Mouse (Mus musculus) adrenal gland, postnatal 4 days (tissue): ENCODE results near the gene Smim27. TPM values are rescaled to one million over a fixed set of nuclear protein-coding genes. Genes with fewer than 3 reads are reported as not detected.

Source experiments
- DNase-seq, 2 experiments: peaks; one replicate each; pipeline ENCODE4 v3.0.0; 2021 to 2022; ENCODE audit warnings: low spot score in 2 of 2, mixed read lengths in 2 of 2
- long read RNA-seq, 2 experiments: library from polyadenylated mRNA; stranded (forward); transcript quantifications; one replicate each; pipeline ENCODE4 v2.0.0; 2021
- total RNA-seq, 2 experiments: library from RNA; stranded (reverse); gene quantifications; 2 replicates each; pipeline ENCODE4 v1.2.3; 2021

The Smim27 gene
- total RNA-seq, result 10 to 100 TPM; 35.6 to 45.2 TPM
- long read RNA-seq, experiment 1, transcript Smim27-201 (2 exons, 1,044 nt), result major isoform, 50 of 51 reads
- long read RNA-seq, experiment 1, partial matches to known transcripts, result 0 of 51 reads
- long read RNA-seq, experiment 1, other reads (novel, unspliced or antisense), result 1 of 51 reads
- long read RNA-seq, experiment 2, transcript Smim27-201 (2 exons, 1,044 nt), result major isoform, 30 of 31 reads
- long read RNA-seq, experiment 2, partial matches to known transcripts, result 1 of 31 reads
- long read RNA-seq, experiment 2, other reads (novel, unspliced or antisense), result 0 of 31 reads

DNA sequence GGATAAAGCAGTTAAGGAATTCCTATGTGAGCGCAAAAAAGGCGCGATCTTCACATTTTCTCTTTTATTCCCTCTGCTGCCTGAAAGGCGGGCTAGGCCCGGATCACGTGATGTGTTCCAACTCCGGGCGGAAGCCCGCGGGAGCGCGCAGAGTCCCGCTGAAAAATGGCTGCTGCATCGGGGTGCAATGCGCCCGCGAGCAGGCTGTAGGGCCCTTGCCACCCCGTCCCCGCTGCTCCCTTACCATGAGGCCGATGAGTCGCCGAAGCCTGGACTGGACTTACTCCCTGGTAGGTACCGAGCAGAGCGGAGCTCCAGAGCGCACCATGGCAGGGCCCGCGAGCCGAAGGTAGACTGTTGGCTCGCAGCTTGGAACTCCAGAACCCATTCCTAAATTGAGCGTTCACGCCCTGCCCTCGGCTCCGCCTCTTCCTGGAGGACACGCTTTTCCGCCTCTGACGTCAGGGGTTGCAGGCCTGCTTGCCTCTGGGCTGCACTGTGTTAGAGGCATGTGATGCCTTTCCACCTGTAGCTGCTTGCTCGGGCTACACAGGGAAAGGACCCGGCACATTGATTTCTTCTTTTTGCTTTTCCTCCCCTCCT, at the start of gene Smim27, which contains the start of gene Topors:
Smim27 (plus strand) TSS at position 150 of the 603 bp plus-strand sequence.
Topors (minus strand) TSS at position 421 of the 603 bp plus-strand sequence.
- peak; percentile 71 to 93 for DNase-seq

DNA sequence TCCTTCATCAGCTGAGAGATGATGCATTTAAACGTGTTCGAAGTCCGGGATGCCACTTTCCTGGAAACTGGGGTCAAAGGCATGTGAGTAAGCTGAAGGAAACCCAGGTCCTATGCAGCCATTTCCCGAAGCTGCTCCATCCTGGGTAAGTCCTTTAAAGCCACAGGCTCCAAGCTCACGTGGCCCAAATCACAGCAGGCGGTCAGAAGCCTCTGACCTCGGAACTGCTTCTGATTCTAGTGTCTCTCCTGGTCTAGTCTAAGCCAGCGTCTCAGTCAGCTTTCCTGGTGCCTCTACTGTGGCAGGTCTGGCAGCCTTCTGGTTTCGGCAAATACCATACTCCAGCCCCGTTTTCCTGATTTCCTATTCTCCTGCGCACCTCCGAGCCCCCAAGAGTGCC, 48.9 kb upstream of the Smim27 start:
- DNase-seq, result no peak

DNA sequence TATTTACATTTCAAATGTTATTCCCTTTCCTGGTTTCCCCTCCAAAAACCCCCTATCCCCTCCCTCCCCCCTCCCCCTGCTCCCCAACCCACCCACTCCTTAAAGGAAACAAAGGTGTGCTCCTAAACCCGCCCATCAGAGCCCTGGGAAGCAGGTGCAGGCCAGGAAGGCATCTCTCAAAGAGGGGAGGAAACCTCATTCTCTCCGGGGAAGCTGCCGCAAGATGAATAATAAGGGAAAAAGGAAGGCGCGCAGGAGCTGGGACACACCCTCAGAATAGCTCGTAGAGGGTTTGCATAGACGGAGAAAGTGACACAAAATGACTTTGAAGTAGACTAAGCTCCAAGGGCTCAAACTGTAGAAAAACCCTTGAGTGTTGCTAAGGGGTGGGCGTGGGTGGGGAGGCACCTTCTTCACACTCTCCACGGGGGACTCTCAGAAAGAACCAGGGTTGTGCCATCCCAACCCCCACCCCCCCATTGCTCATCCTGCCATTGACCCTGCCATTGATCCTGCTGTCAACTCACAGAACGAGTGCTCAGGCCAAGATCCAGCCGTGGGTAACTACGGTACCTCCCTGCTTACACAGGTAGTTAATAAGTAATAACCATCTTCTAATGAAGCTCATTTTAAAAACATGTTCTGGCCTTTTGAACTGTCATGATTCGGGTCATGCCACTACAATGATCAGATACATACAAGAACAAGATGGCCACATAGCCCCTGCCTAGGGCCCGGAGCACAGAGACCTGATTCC, 48.2 kb upstream of the Smim27 start:
- DNase-seq, result no peak

- no peak for DNase-seq
Observed at GRCm38 (mm10) chr4:40221876-40222585, 47.3 kb upstream of the Smim27 start.

GRCm38 (mm10) chr4:40226095-40226494, 43.3 kb upstream of the Smim27 start:
- DNase-seq, result no peak

DNA sequence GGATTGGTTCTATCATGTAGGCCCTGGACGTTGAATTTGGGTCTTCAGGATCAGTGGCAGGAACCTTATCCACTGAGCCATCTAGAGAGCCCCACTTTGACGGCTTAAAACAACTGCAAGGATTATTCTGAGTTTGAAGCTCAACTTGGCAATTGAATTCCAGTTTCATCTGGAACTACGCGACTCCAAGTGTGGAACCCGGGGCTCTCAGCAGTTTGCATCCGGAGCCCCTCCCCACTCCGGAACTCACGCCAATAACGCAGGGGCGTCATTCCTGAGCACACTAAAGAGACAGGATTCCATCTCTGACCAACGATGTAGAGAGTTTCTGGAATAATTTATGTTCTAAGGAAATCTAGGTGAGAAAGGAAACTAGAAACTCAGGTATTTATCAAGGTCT, 42.2 kb upstream of the Smim27 start:
- no peak for DNase-seq

- DNase-seq, result no peak
Observed at GRCm38 (mm10) chr4:40227886-40228285, 41.5 kb upstream of the Smim27 start.

DNA sequence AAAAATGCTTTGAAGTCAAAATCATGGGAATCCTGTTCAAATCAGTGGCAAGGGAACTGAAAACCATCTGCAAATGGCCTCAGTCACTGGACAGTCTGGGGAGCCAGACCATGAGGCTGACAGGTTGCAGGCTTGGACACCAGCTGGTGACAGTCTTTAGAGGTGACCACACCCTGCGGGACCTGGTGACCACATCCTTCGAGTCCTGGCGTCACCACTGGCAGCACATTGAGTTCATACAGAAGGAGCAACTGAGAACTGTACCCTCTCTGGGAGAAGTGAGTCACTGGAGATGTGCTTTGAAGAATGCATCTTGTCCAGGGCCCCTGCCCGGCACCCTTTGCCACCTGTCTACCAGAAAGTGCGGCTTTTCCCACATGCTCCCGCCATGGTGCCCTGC, 39.7 kb upstream of the Smim27 start:
- no peak for DNase-seq

DNA sequence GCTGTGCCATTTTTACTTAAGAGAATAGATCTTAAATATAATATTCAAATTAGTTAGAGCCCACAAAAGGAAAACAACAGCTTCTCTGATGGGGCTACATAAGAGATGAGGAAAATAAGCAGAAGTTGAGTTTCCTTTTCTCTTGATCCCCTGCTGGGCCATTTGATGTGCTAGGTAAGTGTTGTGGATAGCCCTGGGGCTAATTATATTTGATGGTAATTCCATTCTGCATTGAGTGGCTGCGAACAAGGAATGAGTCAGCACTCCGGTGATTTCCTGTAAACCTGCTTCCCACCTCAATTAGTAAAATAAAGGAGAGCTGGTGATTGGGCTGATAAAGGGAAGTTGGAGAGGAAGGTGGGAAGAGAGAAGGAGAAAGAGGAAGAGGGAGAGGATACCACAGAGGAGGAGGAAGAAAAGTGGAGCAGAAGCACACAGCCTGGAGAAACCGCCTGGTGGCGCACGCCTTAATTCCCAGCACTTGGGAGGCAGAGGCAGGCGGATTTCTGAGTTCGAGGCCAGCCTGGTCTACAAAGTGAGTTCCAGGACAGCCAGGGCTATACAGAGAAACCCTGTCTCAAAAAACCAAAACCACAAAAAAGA, 36.2 kb upstream of the Smim27 start:
- DNase-seq, result no peak

DNA sequence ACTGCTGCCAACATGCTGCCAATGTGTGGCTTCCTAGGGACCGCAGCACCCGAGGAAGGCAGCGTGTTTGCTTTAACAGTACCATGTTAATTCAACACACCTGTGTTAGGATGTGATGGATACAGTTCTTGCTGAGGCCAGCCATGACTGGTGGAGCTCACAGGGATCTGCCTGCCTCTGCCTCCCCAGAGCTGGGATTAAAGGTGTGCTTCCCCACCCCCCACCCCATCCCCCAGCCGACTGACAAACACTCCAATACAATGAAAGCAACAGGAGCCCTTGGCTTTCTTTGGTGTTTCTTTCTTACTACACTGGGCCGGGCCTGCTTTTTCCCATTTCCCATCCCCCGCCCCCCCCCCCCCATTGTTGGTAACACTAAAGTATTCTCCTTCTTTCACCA, 35.1 kb upstream of the Smim27 start:
- no peak for DNase-seq

DNA sequence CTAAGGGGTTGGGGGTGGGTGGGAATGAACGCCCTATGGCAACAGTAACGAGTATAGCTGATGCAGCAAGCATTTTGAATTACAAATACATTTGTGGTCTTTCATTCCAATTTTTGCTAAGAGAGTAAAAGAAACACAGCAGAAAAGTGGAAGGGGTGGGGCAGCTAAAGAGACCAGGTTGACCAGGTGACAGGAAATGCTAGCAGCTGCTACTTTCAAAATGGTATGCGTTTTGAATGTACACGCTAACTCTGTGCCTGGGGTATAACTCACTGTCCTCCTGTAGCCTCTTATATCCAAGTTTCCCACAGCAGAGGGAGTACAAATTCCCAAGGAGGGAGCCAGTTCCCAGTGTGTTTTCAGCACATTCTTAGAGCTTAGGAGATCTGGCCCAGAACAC, 32.5 kb upstream of the Smim27 start:
- DNase-seq, result no peak

- peak in 1 of 2 experiments; percentile 30 for DNase-seq
Observed at GRCm38 (mm10) chr4:40238483-40239408, 30.6 kb upstream of the Smim27 start.

GRCm38 (mm10) chr4:40239409-40240271, 29.7 kb upstream of the Smim27 start, which contains the start of gene Ddx58:
Gene Ddx58, minus strand, starts transcription at chr4:40239828.
- DNase-seq, result no peak

DNA sequence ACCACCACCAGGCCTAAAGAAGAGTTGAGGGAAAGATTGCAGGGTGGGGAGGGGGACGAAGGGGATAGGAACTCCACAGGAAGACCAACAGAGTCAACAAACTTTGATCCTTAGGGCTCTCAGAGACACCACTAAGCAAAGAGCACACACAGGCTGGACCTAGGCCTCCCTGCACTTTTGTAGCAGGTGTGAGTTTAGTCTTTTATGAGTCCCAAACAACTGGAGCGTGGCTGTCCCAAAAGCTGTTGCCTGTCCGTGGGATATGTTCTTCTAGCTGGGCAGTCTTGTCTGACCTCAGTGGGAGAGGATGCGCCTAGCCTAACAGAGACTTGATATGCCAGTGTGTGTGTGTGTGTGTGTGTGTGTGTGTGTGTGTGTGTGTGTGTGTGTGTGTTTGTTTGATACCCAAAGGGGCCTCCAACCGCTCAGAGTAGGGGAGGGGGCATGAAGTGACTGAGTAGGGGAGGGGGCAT, 29.1 kb upstream of the Smim27 start:
- no peak for DNase-seq

DNA sequence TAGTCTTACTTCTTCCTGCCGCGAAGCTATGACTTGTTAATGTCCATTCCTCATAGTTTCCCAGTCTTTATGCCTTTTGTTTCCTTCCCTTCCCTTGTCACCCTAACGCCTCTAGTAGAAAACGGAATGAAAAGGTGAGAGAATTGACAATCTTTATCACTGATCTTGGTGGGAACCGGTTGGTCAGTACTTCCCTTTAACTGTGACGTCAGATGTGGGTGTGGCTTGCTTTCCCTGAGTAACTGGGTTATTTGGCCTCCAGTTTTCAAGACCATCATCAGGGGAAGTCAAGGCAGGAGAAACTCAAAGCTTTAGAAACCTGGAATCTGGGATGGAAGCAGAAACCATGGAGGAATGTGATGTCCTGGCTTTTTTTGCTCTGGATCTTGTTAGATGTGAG, 27.5 kb upstream of the Smim27 start:
- DNase-seq, result no peak

- DNase-seq, result no peak
Observed at GRCm38 (mm10) chr4:40243006-40243405, 26.4 kb upstream of the Smim27 start.

- DNase-seq, result no peak
Observed at GRCm38 (mm10) chr4:40244035-40244434, 25.3 kb upstream of the Smim27 start.

DNA sequence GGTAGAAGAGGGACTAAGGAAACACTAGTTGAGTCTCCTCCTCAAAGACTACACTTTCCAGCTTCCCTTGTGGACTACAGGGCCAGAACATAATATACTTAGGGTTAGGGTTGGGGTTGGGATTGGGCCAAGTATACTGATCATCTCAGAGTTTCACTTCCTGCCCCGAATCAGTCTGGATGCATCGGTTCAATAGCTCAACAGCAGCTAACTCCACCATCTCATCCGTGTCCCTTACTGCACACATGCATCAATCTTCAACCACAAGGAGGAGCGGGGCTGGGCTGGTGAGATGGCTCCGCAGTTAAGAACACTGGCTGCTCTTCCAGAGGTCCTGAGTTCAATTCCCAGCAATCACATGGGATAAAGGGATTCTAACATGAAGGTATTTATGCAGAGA, 18.4 kb upstream of the Smim27 start:
- no peak for DNase-seq

GRCm38 (mm10) chr4:40253766-40254165, 15.6 kb upstream of the Smim27 start:
- DNase-seq, result no peak
